Mouse (Mus musculus) forebrain, embryonic 10.5 days (tissue): ENCODE data around the gene Krtap19-9b. TPM values are rescaled to one million over a fixed set of nuclear protein-coding genes. Genes with fewer than 3 reads are reported as not detected.

Source experiments
- DNase-seq: peaks from one replicate; pipeline ENCODE4 v3.0.0-alpha.2; 2017; ENCODE audit warnings: low spot score; ENCODE audit errors: extremely low spot score
- H3K27ac ChIP-seq: fragments of 300-500 bp; sonication (generic); 2 replicates; pipeline ENCODE4 v1.5.1; 2016; ENCODE audit warnings: mild to moderate bottlenecking
- H3K27me3 ChIP-seq: fragments of 300-500 bp; sonication (generic); 2 replicates; pipeline ENCODE4 v1.6.1; 2016; ENCODE audit warnings: mild to moderate bottlenecking; ENCODE audit not compliant: poor library complexity, severe bottlenecking
- H3K36me3 ChIP-seq: fragments of 300-500 bp; sonication (generic); replicated peaks from 2 replicates; pipeline ENCODE4 v1.6.1; 2016; ENCODE audit warnings: mild to moderate bottlenecking, moderate library complexity
- H3K4me1 ChIP-seq: fragments of 300-500 bp; sonication (generic); 2 replicates; pipeline ENCODE4 v1.6.1; 2016
- H3K4me3 ChIP-seq: fragments of 300-500 bp; sonication (generic); 2 replicates; pipeline ENCODE4 v1.5.1; 2016; ENCODE audit warnings: mild to moderate bottlenecking, moderate library complexity
- H3K9me3 ChIP-seq: fragments of 300-500 bp; sonication (generic); 2 replicates; pipeline ENCODE4 v1.6.1; 2016; ENCODE audit warnings: mild to moderate bottlenecking, moderate library complexity
- WGBS: fragments of 180-500 bp; shearing (Covaris S2); methylation state at CpG from one replicate; pipeline ENCODE4 v1.1.7; 2016; 5-methylcytosine and 5-hydroxymethylcytosine counted together
- polyA plus RNA-seq: library from polyadenylated mRNA; unstranded; fragments of >200 nt; fragmentation: Nextera tagmentation; extraction: Ambion mirVana; gene quantifications from 2 replicates; pipeline ENCODE4 v1.2.1, GENCODE M21; 2016

Krtap19-9b gene
- not detected in 2 replicates for polyA plus RNA-seq

DNA sequence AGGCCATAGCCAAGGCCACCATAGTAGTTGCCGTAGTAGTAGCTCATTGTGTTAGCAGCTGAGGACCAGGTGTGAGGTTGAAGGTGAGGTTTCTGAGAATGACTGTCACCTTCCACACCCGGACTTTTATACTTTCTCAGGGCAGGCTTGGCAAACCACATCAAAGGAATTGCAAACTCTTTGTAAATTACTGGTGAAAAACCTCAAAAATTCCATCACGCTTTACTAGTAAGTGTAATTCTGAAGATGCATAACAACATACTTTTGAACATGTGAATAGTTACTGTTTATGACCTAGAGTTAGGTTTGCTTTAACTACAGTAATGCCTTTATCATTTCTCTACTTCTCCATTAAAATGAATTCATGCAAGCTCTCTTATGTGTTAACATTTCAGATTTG is at the start of gene Krtap19-9b:
Gene Krtap19-9b (minus strand): TSS at position 101 of the 400 bp plus-strand sequence.
- Histone ChIP-seq H3K4me1 (no peaks in the 10 kb centered on the region), H3K27me3 (no peaks in the 10 kb centered on the region), H3K27ac (no peak within 1 kb of the TSS), H3K9me3 (no peaks in the 10 kb centered on the region), H3K4me3 (no peak within 1 kb of the TSS), H3K36me3 (no peaks in the 10 kb centered on the region)
- no peak for DNase-seq
- whole genome bisulfite sequencing, result 94% methylated on average over 3 of the region's 3 CpGs

DNA sequence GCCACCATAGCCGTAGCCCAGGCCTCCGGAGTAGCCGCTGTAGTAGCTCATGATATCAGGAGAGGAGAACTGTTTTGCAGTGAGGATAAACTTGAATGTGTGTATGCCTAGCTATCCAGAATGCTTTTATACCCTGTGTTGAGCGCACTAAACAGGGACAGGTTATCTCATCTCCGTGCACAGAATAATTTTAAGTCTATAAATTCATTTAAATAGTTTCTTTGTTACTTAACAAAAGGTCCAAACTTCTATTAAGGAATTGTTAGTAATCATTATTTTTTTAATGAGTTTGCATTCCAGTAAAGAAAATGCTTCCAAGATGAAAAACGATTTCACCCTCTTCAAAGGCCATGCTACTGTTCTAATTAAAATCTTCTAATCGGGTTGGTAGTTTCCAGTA is 30.7 kb upstream of the Krtap19-9b start, which contains the start of gene Krtap16-3:
Gene Krtap16-3 (minus strand): TSS at position 101 of the 400 bp plus-strand sequence.
- Histone ChIP-seq H3K4me3 (no peak within 1 kb of the TSS), H3K27ac (no peak within 1 kb of the TSS), H3K27me3 (no peaks in the 10 kb centered on the region), H3K9me3 (peaks cover 5% of the 10 kb centered on the region; the same call in 1 of the 2 replicates), H3K4me1 (no peaks in the 10 kb centered on the region), H3K36me3 (no peaks in the 10 kb centered on the region)
- DNase-seq, result no peak
- 90% methylated on average over 7 of the region's 7 CpGs for WGBS

DNA sequence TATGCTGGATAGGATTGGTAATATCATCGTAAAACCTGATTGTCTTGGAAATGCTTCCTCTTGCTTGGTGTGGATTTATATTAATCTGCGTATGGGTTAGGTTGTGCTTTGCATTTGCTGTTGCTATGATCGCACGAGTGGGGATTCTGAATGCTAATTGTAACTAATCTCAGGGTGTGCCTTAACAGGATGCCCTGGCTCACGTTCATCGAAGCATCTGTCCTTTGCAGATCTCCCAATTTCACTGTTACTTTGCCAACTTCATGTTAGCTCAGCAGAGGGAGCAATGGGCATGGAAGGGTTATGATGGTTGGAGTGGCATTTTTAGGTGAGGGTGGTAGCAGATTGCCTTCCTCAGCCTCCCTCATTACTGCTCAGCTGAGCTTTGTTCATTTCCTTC is 9.0 kb upstream of the Krtap19-9b start:
- Histone ChIP-seq H3K27ac (no peak overlapping the region), H3K4me3 (no peak overlapping the region), H3K36me3 (no peaks in the 10 kb centered on the region), H3K4me1 (no peaks in the 10 kb centered on the region), H3K27me3 (no peaks in the 10 kb centered on the region), H3K9me3 (no peaks in the 10 kb centered on the region)
- WGBS, result 82% methylated on average over 6 of the region's 6 CpGs
- no peak for DNase-seq

DNA sequence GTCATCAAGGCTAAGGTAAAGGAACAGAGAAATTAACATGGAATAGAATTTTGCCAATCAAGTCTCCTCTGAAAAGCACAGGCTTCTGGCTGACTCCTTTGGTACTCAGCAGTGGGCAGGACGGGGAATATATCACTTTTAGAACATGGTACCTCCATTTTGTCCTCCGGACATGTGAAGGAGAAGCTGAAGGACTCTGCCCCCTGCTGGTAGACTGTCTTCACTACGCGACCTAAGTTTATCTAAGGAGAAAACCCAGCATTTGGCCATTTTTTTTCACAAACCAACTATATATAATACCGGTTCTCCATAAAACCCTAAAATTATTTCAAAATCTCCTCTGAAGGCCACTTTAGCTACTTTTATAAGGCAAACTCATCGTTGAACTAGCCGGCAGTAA is 6.2 kb upstream of the Krtap19-9b start:
- peak; percentile 22 for DNase-seq
- 80% methylated on average over 7 of the region's 7 CpGs for WGBS
- Histone ChIP-seq H3K27me3 (no peaks in the 10 kb centered on the region), H3K27ac (no peak overlapping the region), H3K36me3 (no peaks in the 10 kb centered on the region), H3K4me3 (no peak overlapping the region), H3K9me3 (no peaks in the 10 kb centered on the region), H3K4me1 (no peaks in the 10 kb centered on the region)

DNA sequence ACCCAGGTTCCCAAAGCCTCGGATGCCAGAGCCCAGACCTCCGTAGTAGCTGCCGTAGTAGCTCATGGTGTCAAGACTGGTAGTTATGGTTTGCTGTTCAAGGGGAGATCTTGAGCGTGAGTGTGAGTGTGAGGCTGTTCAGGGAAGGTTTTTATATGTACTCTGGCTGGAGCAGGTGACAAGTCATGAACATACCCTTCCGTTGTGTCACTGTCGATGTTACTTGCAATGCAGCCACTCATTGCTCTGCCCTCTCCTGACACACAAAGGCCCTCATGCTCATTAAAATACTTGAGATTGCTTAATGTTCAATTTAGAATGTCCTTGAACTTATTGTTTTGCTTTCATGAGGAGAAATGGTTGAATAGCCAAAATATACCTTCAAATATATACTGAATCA is 35.7 kb downstream of the Krtap19-9b start, which contains the start of gene Krtap19-5:
Gene Krtap19-5 (minus strand): TSS at position 101 of the 400 bp plus-strand sequence.
- H3K27ac ChIP-seq, result no peak within 1 kb of the TSS
- no peaks in the 10 kb centered on the region for H3K9me3 ChIP-seq
- H3K27me3 ChIP-seq, result no peaks in the 10 kb centered on the region
- 93% methylated on average over 6 of the region's 6 CpGs for WGBS
- no peaks in the 10 kb centered on the region for H3K4me1 ChIP-seq
- no peak for DNase-seq
- no peaks in the 10 kb centered on the region for H3K36me3 ChIP-seq
- no peak within 1 kb of the TSS for H3K4me3 ChIP-seq

DNA sequence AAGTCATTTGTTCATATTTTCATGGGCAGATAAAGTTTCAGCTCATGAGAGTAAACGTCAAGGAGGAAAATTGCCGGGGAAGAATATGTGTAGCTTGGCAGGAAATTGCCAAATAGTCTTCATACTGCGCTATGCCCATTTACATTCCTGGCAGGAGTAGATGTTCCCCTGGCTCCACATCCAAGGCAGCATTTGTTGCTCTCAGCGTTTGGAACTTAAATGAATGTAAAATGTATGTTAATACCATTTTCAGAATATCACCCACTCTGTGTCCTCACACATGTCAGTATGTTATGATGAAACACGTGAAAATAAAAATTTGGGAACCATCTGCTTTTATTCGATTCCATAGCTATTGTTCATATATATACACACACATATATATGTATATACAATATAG is 45.2 kb downstream of the Krtap19-9b start:
- H3K36me3 ChIP-seq, result no peaks in the 10 kb centered on the region
- 94% methylated on average over 6 of the region's 6 CpGs for WGBS
- H3K27ac ChIP-seq, result no peak overlapping the region
- no peak overlapping the region for H3K4me3 ChIP-seq
- no peaks in the 10 kb centered on the region for H3K4me1 ChIP-seq
- H3K9me3 ChIP-seq, result no peaks in the 10 kb centered on the region
- no peaks in the 10 kb centered on the region for H3K27me3 ChIP-seq
- DNase-seq, result no peak

DNA sequence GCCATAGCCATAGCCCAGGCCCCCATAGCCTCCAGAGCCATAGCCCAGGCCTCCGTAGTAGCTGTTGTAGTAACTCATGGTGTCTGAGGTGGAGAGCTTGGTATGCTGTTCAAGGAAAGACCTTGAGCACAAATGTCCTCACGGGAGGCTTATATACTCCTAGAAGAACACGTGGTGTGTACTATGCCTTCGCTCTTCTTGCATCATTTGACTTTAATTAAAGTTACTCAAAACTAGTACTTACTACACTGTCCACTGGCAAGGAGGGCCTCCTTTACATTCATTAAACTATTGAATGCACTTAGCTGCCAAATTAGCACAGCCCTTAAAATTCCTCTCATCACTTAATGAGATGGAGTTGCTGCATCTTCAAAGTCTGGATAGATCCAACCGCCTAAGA is 47.1 kb downstream of the Krtap19-9b start, which contains the start of gene Krtap19-4:
Gene Krtap19-4 (minus strand): TSS at position 101 of the 400 bp plus-strand sequence.
- H3K27me3 ChIP-seq, result no peaks in the 10 kb centered on the region
- H3K4me1 ChIP-seq, result no peaks in the 10 kb centered on the region
- DNase-seq, result no peak
- H3K9me3 ChIP-seq, result no peaks in the 10 kb centered on the region
- no peak within 1 kb of the TSS for H3K27ac ChIP-seq
- 95% methylated on average over 5 of the region's 5 CpGs for WGBS
- no peak within 1 kb of the TSS for H3K4me3 ChIP-seq
- H3K36me3 ChIP-seq, result no peaks in the 10 kb centered on the region

Other genes with a start within 250 kb of the Krtap19-9b start
- gene 2310061N02Rik, start 224.3 kb downstream of the Krtap19-9b start, polyA plus RNA-seq, result not detected in 2 replicates
- not detected in 2 replicates for gene Krtap13-1, start 203.4 kb downstream of the Krtap19-9b start, polyA plus RNA-seq
- gene Krtap13, start 180.6 kb downstream of the Krtap19-9b start, polyA plus RNA-seq, result not detected in 2 replicates
- gene 2310034C09Rik, start 173.4 kb downstream of the Krtap19-9b start, polyA plus RNA-seq, result not detected in 2 replicates
- not detected in 2 replicates for gene 2310057N15Rik, start 158.1 kb downstream of the Krtap19-9b start, polyA plus RNA-seq
- not detected in 2 replicates for gene Gm5965, start 154.4 kb downstream of the Krtap19-9b start, polyA plus RNA-seq
- gene Gm20741, start 120.0 kb downstream of the Krtap19-9b start, polyA plus RNA-seq, result not detected in 2 replicates
- gene Krtap15, start 112.0 kb downstream of the Krtap19-9b start, polyA plus RNA-seq, result not detected in 2 replicates
- gene Krtap14, start 106.1 kb downstream of the Krtap19-9b start, polyA plus RNA-seq, result not detected in 2 replicates
- not detected in 2 replicates for gene Krtap19-1, start 62.9 kb downstream of the Krtap19-9b start, polyA plus RNA-seq
- not detected in 2 replicates for gene Krtap19-2, start 58.0 kb downstream of the Krtap19-9b start, polyA plus RNA-seq
- gene Krtap19-3, start 54.2 kb downstream of the Krtap19-9b start, polyA plus RNA-seq, result not detected in 2 replicates
- gene Krtap19-4, start 47.2 kb downstream of the Krtap19-9b start, polyA plus RNA-seq, result not detected in 2 replicates
- not detected in 2 replicates for gene Krtap19-5, start 35.8 kb downstream of the Krtap19-9b start, polyA plus RNA-seq
- gene Krtap16-3, start 30.6 kb upstream of the Krtap19-9b start, polyA plus RNA-seq, result not detected in 2 replicates
- not detected in 2 replicates for gene Krtap22-2, start 78.5 kb upstream of the Krtap19-9b start, polyA plus RNA-seq
- not detected in 2 replicates for gene Gm10229, start 83.0 kb upstream of the Krtap19-9b start, polyA plus RNA-seq
- not detected in 2 replicates for gene Krtap6-1, start 99.4 kb upstream of the Krtap19-9b start, polyA plus RNA-seq
- gene Gm10228, start 109.2 kb upstream of the Krtap19-9b start, polyA plus RNA-seq, result not detected in 2 replicates
- gene Krtap6-5, start 115.6 kb upstream of the Krtap19-9b start, polyA plus RNA-seq, result not detected in 2 replicates
- not detected in 2 replicates for gene 1110025L11Rik, start 131.7 kb upstream of the Krtap19-9b start, polyA plus RNA-seq
- gene Krtap6-3, start 151.8 kb upstream of the Krtap19-9b start, polyA plus RNA-seq, result not detected in 2 replicates
- not detected in 2 replicates for gene Gm6358, start 208.6 kb upstream of the Krtap19-9b start, polyA plus RNA-seq
- gene Gm10061, start 218.8 kb upstream of the Krtap19-9b start, polyA plus RNA-seq, result not detected in 2 replicates
- not detected in 2 replicates for gene Gm9789, start 225.7 kb upstream of the Krtap19-9b start, polyA plus RNA-seq
- gene Gm7735, start 237.2 kb upstream of the Krtap19-9b start, polyA plus RNA-seq, result not detected in 2 replicates
- not detected in 2 replicates for gene 1110057P08Rik, start 242.5 kb upstream of the Krtap19-9b start, polyA plus RNA-seq